Mouse (Mus musculus): Measurements from ENCODE around the gene Rtn4rl1.

- TF ChIP-seq CTCF (IDR thresholded peaks at IDR 0.05; ENCODE audit: low read depth, low read length) = no peak
- TF ChIP-seq POLR2A (IDR thresholded peaks at IDR 0.05; ENCODE audit: insufficient read depth, low read length) = no peak
- TF ChIP-seq EP300 (IDR thresholded peaks at IDR 0.05; ENCODE audit: insufficient read depth, low read depth, low read length) = no peak
These were observed 35.2 kb upstream of the Rtn4rl1 start for GRCm38 (mm10) chr11:75158432-75158831.
